Mouse (Mus musculus) gastrocnemius, postnatal 14 days (tissue): ENCODE measurements around the gene Shroom3. TPM values are rescaled to one million over a fixed set of nuclear protein-coding genes. Genes with fewer than 3 reads are reported as not detected.

Experiments
- DNase-seq: peaks from one replicate; pipeline ENCODE4 v3.0.0; 2021; ENCODE audit warnings: mixed read lengths
- intact Hi-C: fragments of 180-260 bp; cut with DNase I; formaldehyde crosslinking; loops from one replicate; pipeline ENCODE4 v1.15.1; 2025; ENCODE audit warnings: low total_unique reads
- total RNA-seq, 2 experiments: library from RNA; stranded (reverse); gene quantifications; 2 replicates each; pipeline ENCODE4 v1.2.3; 2021

Gene Shroom3
- total RNA-seq, 2 experiments from 2014 or later, result 1.2 to 1.7 TPM

- no peak for DNase-seq
- intact Hi-C loops, result no loop called here
Measured at GRCm38 (mm10) chr5:92834513-92834912, 151.3 kb downstream of the Shroom3 start.

GRCm38 (mm10) chr5:92837311-92837710, 154.1 kb downstream of the Shroom3 start:
- intact Hi-C loops, result no loop called here
- no peak for DNase-seq

GRCm38 (mm10) chr5:92838351-92838784, 155.1 kb downstream of the Shroom3 start:
- no peak for DNase-seq
- intact Hi-C loops, result no loop called here

GRCm38 (mm10) chr5:92839314-92839713, 156.1 kb downstream of the Shroom3 start:
- intact Hi-C loops, result no loop called here
- DNase-seq, result no peak

GRCm38 (mm10) chr5:92841474-92841873, 158.2 kb downstream of the Shroom3 start:
- no peak for DNase-seq
- intact Hi-C loops, result no loop called here

GRCm38 (mm10) chr5:92842417-92842816, 159.2 kb downstream of the Shroom3 start:
- DNase-seq, result no peak
- intact Hi-C loops, result no loop called here

- DNase-seq, result no peak
- intact Hi-C loops, result no loop called here
Measured at GRCm38 (mm10) chr5:92842881-92843280, 159.6 kb downstream of the Shroom3 start.

GRCm38 (mm10) chr5:92843850-92844785, 160.9 kb downstream of the Shroom3 start:
- no peak for DNase-seq
- intact Hi-C loops, result no loop called here

- no peak for DNase-seq
- intact Hi-C loops, result no loop called here
Measured at GRCm38 (mm10) chr5:92849743-92850142, 166.5 kb downstream of the Shroom3 start.

GRCm38 (mm10) chr5:92850925-92851324, 167.7 kb downstream of the Shroom3 start:
- intact Hi-C loops, result no loop called here
- no peak for DNase-seq

- intact Hi-C loops, result no loop called here
- peak; percentile 60 for DNase-seq
Measured at GRCm38 (mm10) chr5:92854983-92855382, 171.7 kb downstream of the Shroom3 start.

GRCm38 (mm10) chr5:92856346-92856745, 173.1 kb downstream of the Shroom3 start:
- peak; percentile 37 for DNase-seq
- intact Hi-C loops, result no loop called here

- intact Hi-C loops, result no loop called here
- DNase-seq, result peak; percentile 15
Measured at GRCm38 (mm10) chr5:92857177-92857576, 173.9 kb downstream of the Shroom3 start.

- no peak for DNase-seq
- intact Hi-C loops, result no loop called here
Measured at GRCm38 (mm10) chr5:92858104-92858503, 174.9 kb downstream of the Shroom3 start.

- intact Hi-C loops, result no loop called here
- DNase-seq, result no peak
Measured at GRCm38 (mm10) chr5:92858576-92858975, 175.3 kb downstream of the Shroom3 start.

- DNase-seq, result no peak
- intact Hi-C loops, result no loop called here
Measured at GRCm38 (mm10) chr5:92861416-92862112, 178.3 kb downstream of the Shroom3 start.

- no peak for DNase-seq
- intact Hi-C loops, result no loop called here
Measured at GRCm38 (mm10) chr5:92865090-92865489, 181.9 kb downstream of the Shroom3 start.

- intact Hi-C loops, result no loop called here
- DNase-seq, result no peak
Measured at GRCm38 (mm10) chr5:92866546-92866945, 183.3 kb downstream of the Shroom3 start.

- intact Hi-C loops, result no loop called here
Measured at GRCm38 (mm10) chr5:92867253-92867652, 184.0 kb downstream of the Shroom3 start.

GRCm38 (mm10) chr5:92868231-92868630, 185.0 kb downstream of the Shroom3 start:
- DNase-seq, result no peak

More at GRCm38 (mm10) chr5:92867253-92867652, 184.0 kb downstream of the Shroom3 start:
- DNase-seq, result no peak

More at GRCm38 (mm10) chr5:92868231-92868630, 185.0 kb downstream of the Shroom3 start:
- intact Hi-C loops, result no loop called here
